Mouse (Mus musculus) testis, adult 2 months (tissue): ENCODE data around the gene Syn2. TPM values are rescaled to one million over a fixed set of nuclear protein-coding genes. Genes with fewer than 3 reads are reported as not detected.

Source experiments
- H3K27ac ChIP-seq: fragments of 200-500 bp; 2 replicates; pipeline ENCODE4 v1.5.1; 2012; ENCODE audit warnings: low read depth, low read length; ENCODE audit not compliant: control insufficient read depth, insufficient read depth
- H3K27me3 ChIP-seq: fragments of 200-500 bp; 2 replicates; pipeline ENCODE4 v1.6.1; 2012; ENCODE audit warnings: mild to moderate bottlenecking, low read length, moderate library complexity; ENCODE audit not compliant: control insufficient read depth, insufficient read depth
- H3K36me3 ChIP-seq: fragments of 200-500 bp; 2 replicates; pipeline ENCODE4 v1.6.1; 2012; ENCODE audit warnings: mild to moderate bottlenecking, low read length; ENCODE audit not compliant: control insufficient read depth, insufficient read depth
- H3K4me1 ChIP-seq: fragments of 200-500 bp; 2 replicates; pipeline ENCODE4 v1.6.1; 2012; ENCODE audit warnings: low read length; ENCODE audit not compliant: control insufficient read depth, insufficient read depth
- H3K4me3 ChIP-seq: fragments of 200-500 bp; 2 replicates; pipeline ENCODE4 v1.5.1; 2012; ENCODE audit warnings: low read depth, mild to moderate bottlenecking, low read length, moderate library complexity, mixed read lengths; ENCODE audit not compliant: control insufficient read depth
- CTCF ChIP-seq: fragments of 200-500 bp; IDR thresholded peaks from 2 replicates; pipeline ENCODE4 v1.5.1; 2012; ENCODE audit warnings: low read depth, mild to moderate bottlenecking, inconsistent platforms, low read length, moderate library complexity; ENCODE audit not compliant: control insufficient read depth, insufficient read depth, insufficient replicate concordance
- POLR2A ChIP-seq: fragments of 200-500 bp; IDR thresholded peaks from 2 replicates; pipeline ENCODE4 v1.6.1; 2012; ENCODE audit warnings: low read depth, mild to moderate bottlenecking, inconsistent platforms, low read length, moderate library complexity; ENCODE audit not compliant: control insufficient read depth
- polyA plus RNA-seq: library from polyadenylated mRNA; depleted of rRNA; stranded (reverse); fragments of >200 nt; gene quantifications from 2 replicates; pipeline ENCODE4 v1.2.3, GENCODE M21; 2012

Syn2 gene
- polyA plus RNA-seq, 1 experiment: 9.2 TPM

GRCm38 (mm10) chr6:115292621-115293020 lies 157.9 kb downstream of the Syn2 start:
- H3K27me3 ChIP-seq: no peaks in the 10 kb centered on the region
- no peak overlapping the region for H3K4me3 ChIP-seq
- no peak overlapping the region for H3K27ac ChIP-seq
- no peaks in the 10 kb centered on the region for H3K36me3 ChIP-seq
- H3K4me1 ChIP-seq: no peaks in the 10 kb centered on the region
- no peak for TF ChIP-seq CTCF
- no peak for TF ChIP-seq POLR2A

GRCm38 (mm10) chr6:115293877-115294276 lies 159.2 kb downstream of the Syn2 start:
- no peaks in the 10 kb centered on the region for H3K27me3 ChIP-seq
- no peaks in the 10 kb centered on the region for H3K36me3 ChIP-seq
- H3K4me1 ChIP-seq: no peaks in the 10 kb centered on the region
- no peak overlapping the region for H3K27ac ChIP-seq
- TF ChIP-seq POLR2A: no peak
- no peak for TF ChIP-seq CTCF
- H3K4me3 ChIP-seq: no peak overlapping the region

DNA sequence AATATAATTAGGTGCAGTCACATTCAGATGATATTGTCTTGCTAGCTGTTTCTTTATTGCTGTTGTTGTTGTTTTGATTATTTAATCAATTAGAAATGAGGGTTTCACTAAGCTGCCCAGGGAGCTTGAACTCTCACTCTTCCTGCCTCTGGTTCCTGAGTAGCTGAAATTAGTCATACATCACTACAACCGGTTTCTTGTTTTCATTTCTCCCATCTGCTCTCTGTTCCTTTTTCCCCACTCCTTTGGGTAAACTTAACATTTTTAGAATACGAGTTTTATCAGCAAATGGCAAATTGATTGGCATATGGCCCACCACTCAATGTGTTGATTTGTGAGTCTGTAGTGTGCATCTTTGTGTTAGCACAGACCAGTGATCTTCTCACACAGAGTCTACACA lies 172.4 kb downstream of the Syn2 start:
- no peak overlapping the region; the same call in 1 of the 2 replicates for H3K4me3 ChIP-seq
- no peaks in the 10 kb centered on the region for H3K36me3 ChIP-seq
- H3K4me1 ChIP-seq: no peaks in the 10 kb centered on the region
- no peak overlapping the region for H3K27ac ChIP-seq
- no peaks in the 10 kb centered on the region for H3K27me3 ChIP-seq
- TF ChIP-seq CTCF (no peak), POLR2A (no peak)

- H3K4me1 ChIP-seq: peaks cover 2% of the 10 kb centered on the region; the same call in 1 of the 2 replicates
- H3K36me3 ChIP-seq: no peaks in the 10 kb centered on the region
- H3K27ac ChIP-seq: no peak overlapping the region
- TF ChIP-seq POLR2A (peak; percentile 55; the same call in 1 of the 2 replicates), CTCF (no peak)
- no peaks in the 10 kb centered on the region for H3K27me3 ChIP-seq
- H3K4me3 ChIP-seq: peak overlapping the region; percentile 77
Measured at GRCm38 (mm10) chr6:115312780-115313179, 178.1 kb downstream of the Syn2 start.

DNA sequence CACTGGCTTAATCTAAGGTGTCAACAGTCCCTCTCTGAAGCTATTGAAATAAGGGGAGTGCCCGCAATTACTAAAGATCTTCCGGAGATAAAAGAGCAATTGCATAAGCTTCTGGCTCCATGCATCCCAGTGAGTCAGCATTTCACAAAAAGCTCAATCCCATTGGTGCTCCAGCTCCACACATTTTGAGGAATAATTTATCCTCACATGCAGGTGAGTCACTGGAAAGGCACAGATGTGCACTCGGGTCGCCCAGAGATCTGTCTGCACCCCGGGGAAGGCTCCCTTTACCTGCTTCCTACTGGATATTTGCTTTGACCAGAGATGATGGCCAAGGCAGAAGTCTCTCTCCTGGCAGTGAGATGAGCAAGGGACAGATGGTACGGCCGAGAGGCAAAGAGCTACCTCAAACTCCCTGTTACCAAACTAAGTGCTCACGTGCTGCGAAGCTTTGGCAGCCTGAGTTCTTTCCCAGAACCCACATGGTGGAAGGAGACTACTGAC lies 178.6 kb downstream of the Syn2 start:
- no peak overlapping the region for H3K27ac ChIP-seq
- H3K36me3 ChIP-seq: no peaks in the 10 kb centered on the region
- peaks cover 2% of the 10 kb centered on the region; the same call in 1 of the 2 replicates for H3K4me1 ChIP-seq
- H3K27me3 ChIP-seq: no peaks in the 10 kb centered on the region
- no peak overlapping the region for H3K4me3 ChIP-seq
- TF ChIP-seq CTCF: no peak
- no peak for TF ChIP-seq POLR2A

DNA sequence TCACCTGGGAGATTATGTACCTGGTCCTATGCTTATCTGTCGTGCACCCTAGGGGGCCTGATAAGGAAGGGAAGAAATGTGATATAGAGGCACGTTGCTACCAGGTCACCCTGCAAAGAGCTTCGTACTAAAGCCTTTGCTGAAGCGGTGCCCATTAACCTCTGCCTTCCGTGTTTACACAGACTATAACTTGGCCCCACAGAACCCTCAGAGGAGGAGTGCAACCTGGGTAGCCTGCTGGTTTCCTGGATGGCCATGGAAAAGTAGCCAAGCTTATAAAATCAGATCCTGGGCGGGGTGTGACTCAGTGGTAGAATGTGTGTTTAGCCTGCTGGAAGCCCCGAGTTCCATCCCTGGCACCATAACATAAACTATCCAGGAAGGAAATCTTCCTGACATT lies 179.2 kb downstream of the Syn2 start:
- TF ChIP-seq CTCF: no peak
- TF ChIP-seq POLR2A: no peak
- no peaks in the 10 kb centered on the region for H3K36me3 ChIP-seq

DNA sequence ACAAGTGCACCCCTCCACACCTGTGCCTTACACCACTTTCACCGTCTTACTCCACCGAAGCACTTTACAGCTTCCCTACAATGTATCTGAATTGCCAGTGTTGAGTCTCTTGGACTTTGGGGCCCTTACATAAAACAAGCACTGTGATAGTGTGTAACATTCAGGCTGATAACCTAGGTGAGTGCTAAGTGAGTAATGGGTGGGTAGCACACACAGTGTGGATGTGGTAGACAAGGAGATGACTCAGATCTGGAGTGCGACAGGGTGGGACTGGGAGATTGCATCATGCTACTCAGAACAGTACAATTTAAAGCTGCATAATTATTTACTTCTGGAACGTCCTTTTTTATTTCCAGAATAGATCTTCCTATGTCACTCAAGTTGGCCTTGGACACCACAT lies 181.1 kb downstream of the Syn2 start:
- no peak overlapping the region for H3K4me3 ChIP-seq
- no peaks in the 10 kb centered on the region for H3K27me3 ChIP-seq
- H3K36me3 ChIP-seq: no peaks in the 10 kb centered on the region
- H3K27ac ChIP-seq: no peak overlapping the region
- H3K4me1 ChIP-seq: peaks cover 2% of the 10 kb centered on the region; the same call in 1 of the 2 replicates
- TF ChIP-seq CTCF (no peak), POLR2A (no peak)

More for the DNA sequence above, 179.2 kb downstream of the Syn2 start:
- Histone ChIP-seq H3K27me3 (no peaks in the 10 kb centered on the region), H3K4me3 (no peak overlapping the region), H3K27ac (no peak overlapping the region), H3K4me1 (peaks cover 2% of the 10 kb centered on the region; the same call in 1 of the 2 replicates)
